ENCODE assay signal across 8 mouse cellular contexts in the genomic region with DNA sequence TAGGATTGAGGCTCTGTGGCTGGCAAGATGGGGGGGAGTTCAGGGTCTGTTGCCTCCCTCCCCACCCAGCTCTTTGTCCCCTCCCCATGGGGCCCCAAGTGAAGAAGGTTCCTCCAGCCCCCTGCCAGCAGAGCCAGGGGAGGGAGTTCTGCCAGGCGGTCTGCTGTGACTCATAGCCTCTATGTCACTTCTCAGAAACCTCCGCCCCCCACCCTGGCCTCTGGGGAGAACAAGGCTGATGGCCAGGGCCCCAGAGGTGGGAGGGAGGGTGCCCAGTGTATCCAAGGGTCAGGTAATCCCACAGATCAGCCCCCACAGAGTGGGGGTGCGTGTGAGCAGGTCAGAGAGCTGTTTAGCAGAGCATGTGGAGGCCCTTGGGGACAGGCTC. TPM values are rescaled to one million over a fixed set of nuclear protein-coding genes. Genes with fewer than 3 reads are reported as not detected.
DNase-seq lines count a peak whose midpoint lies in the region; ATAC-seq lines count a peak whose summit lies in the region.

No protein-coding gene starts in this region.

- H3K27me3 ChIP-seq in forebrain, embryonic 15.5 days, result no peaks in the 10 kb centered on the region

- peak overlapping the region; percentile 99 for H3K9ac ChIP-seq in forebrain, embryonic 15.5 days (replicated peaks)

- intact Hi-C loops in left cerebral cortex, postnatal 36 days (cut with DNase I), result no loop called here

- ATAC-seq in forebrain, embryonic 15.5 days (replicated peaks), result no peak
- no peak for ATAC-seq in megakaryocyte progenitor cell, adult 5-6 weeks (replicated peaks; ENCODE audit: poor library complexity)

- peak overlapping the region; percentile 100 for H3K27ac ChIP-seq in forebrain, embryonic 15.5 days (replicated peaks)

- peak overlapping the region; percentile 96 for H3K4me2 ChIP-seq in forebrain, embryonic 15.5 days (replicated peaks)

- peaks cover 66% of the 10 kb centered on the region for H3K4me1 ChIP-seq in forebrain, embryonic 15.5 days

- peaks cover 56% of the 10 kb centered on the region for H3K36me3 ChIP-seq in forebrain, embryonic 15.5 days

- peak; percentile 18 to 20 for DNase-seq in left cerebral cortex, postnatal 36 days (ENCODE audit: low spot score in 2 of 2)
- no peak for DNase-seq in left cerebral cortex, adult 9 months (ENCODE audit: low spot score in 2 of 2)
- peak; percentile 88 for DNase-seq in MN1 (ENCODE audit: low spot score)
- DNase-seq in kidney, adult 18-20 months, result peak; percentile 78
- DNase-seq in lung, postnatal 14 days, result peak; percentile 55
- no peak for DNase-seq in embryo, embryonic 9.5 days (ENCODE audit: extremely low spot score)

- peak overlapping the region; percentile 80 for H3K4me3 ChIP-seq in forebrain, embryonic 15.5 days

- 46% methylated on average over 3 of the region's 3 CpGs for WGBS in forebrain, embryonic 15.5 days

- H3K9me3 ChIP-seq in forebrain, embryonic 15.5 days, result no peaks in the 10 kb centered on the region

RNA-seq across cellular contexts. Expression of a gene that starts 4.8 kb away (rescaled TPM):
- 10 to 100 TPM; 76.2 to 78.8 TPM for total RNA-seq in left cerebral cortex, postnatal 36 days (2021)
- 33.0 and 34.9 TPM in 2 replicates for polyA plus RNA-seq in forebrain, embryonic 15.5 days (2015; fragmentation: Nextera tagmentation; extraction: Ambion mirVana)
- total RNA-seq in megakaryocyte progenitor cell, adult 5-6 weeks (2015), result 21.4 and 22.2 TPM in 2 replicates
- 12.7 and 17.9 TPM in 2 replicates for total RNA-seq in megakaryocyte progenitor cell, adult 5-6 weeks (2017)

RNA-seq across cellular contexts. Expression of a gene that starts 12.2 kb away (rescaled TPM):
- total RNA-seq in left cerebral cortex, postnatal 36 days (2021), result 100 to 1,000 TPM; 431 to 463 TPM
- polyA plus RNA-seq in forebrain, embryonic 15.5 days (2015; fragmentation: Nextera tagmentation; extraction: Ambion mirVana), result 29.7 and 39.5 TPM in 2 replicates
- 3.8 and 4.8 TPM in 2 replicates for total RNA-seq in megakaryocyte progenitor cell, adult 5-6 weeks (2015)
- 2.0 and 2.2 TPM in 2 replicates for total RNA-seq in megakaryocyte progenitor cell, adult 5-6 weeks (2017)

RNA-seq across cellular contexts. Expression of a gene that starts 12.9 kb away (rescaled TPM):
- 10 to 100 TPM; 94.7 to 96.7 TPM for total RNA-seq in left cerebral cortex, postnatal 36 days (2021)
- polyA plus RNA-seq in forebrain, embryonic 15.5 days (2015; fragmentation: Nextera tagmentation; extraction: Ambion mirVana), result 350 and 358 TPM in 2 replicates
- 16.1 and 18.4 TPM in 2 replicates for total RNA-seq in megakaryocyte progenitor cell, adult 5-6 weeks (2015)
- 35.4 and 60.4 TPM in 2 replicates for total RNA-seq in megakaryocyte progenitor cell, adult 5-6 weeks (2017)

RNA-seq across cellular contexts. Expression of a gene that starts 14.4 kb away (rescaled TPM):
- 100 to 1,000 TPM; 334 to 384 TPM for total RNA-seq in left cerebral cortex, postnatal 36 days (2021)
- 437 and 444 TPM in 2 replicates for polyA plus RNA-seq in forebrain, embryonic 15.5 days (2015; fragmentation: Nextera tagmentation; extraction: Ambion mirVana)
- 187 and 199 TPM in 2 replicates for total RNA-seq in megakaryocyte progenitor cell, adult 5-6 weeks (2015)
- total RNA-seq in megakaryocyte progenitor cell, adult 5-6 weeks (2017), result 37.6 and 39.3 TPM in 2 replicates

RNA-seq across cellular contexts. Expression of a gene that starts 19.9 kb away (rescaled TPM):
- total RNA-seq in left cerebral cortex, postnatal 36 days (2021), result 1 to 10 TPM; 7.5 to 7.6 TPM
- 9.7 and 12.7 TPM in 2 replicates for polyA plus RNA-seq in forebrain, embryonic 15.5 days (2015; fragmentation: Nextera tagmentation; extraction: Ambion mirVana)
- total RNA-seq in megakaryocyte progenitor cell, adult 5-6 weeks (2015), result 17.2 and 18.2 TPM in 2 replicates
- total RNA-seq in megakaryocyte progenitor cell, adult 5-6 weeks (2017), result 13.4 and 13.5 TPM in 2 replicates

Comparison
In these comparisons a context has a peak if more than half of its experiments do, and no peak if none do; other contexts are left out.
1. DNase-seq: peak in left cerebral cortex, postnatal 36 days (2 of 2), MN1 (single experiment), kidney, adult 18-20 months (single experiment) and lung, postnatal 14 days (single experiment); none in left cerebral cortex, adult 9 months (0 of 2) and embryo, embryonic 9.5 days (single experiment).
2. RNA of a gene that starts 12.2 kb away (total RNA-seq): 431 to 463 TPM in left cerebral cortex, postnatal 36 days; 2.0 to 4.8 TPM in megakaryocyte progenitor cell, adult 5-6 weeks; every median in the first group is over 10 times any median in the second.